Mouse (Mus musculus) left cerebral cortex, adult 9 months (tissue): Measurements from ENCODE around the gene Blm.

Source experiments
- DNase-seq, 2 experiments: peaks; one replicate each; pipeline ENCODE4 v3.0.0; 2022; ENCODE audit warnings: low spot score in 2 of 2

Gene Blm

DNA sequence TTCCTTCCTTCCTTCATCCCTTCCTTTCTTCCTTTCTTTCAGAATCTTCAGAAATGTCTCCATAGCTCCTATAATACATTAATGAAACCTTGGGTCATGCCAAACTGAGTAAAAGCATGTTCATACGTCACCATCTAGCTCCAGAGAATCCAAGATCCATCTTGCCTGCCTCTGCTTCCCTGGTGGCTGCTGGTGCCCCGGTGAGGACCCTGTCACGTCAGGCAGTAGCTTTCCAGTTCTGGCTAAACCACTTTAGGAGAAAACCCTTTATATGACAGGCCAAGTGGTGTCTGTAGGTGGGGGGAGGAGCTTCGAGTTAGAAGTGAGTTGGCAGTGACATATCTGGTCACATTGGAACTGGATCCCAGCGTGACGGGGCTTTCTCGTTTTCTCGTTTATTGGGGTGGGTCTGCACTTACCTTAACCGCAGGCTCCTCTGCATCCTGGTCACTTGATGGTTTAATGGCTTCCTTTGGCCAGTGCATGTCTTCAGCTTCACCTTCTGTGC, 129.7 kb downstream of the Blm start, which contains the start of gene Furin:
Furin (minus strand) TSS at position 249 of the 508 bp plus-strand sequence.
- DNase-seq = no peak
